Mouse (Mus musculus): ENCODE data around the gene Hsd11b1.

DNA sequence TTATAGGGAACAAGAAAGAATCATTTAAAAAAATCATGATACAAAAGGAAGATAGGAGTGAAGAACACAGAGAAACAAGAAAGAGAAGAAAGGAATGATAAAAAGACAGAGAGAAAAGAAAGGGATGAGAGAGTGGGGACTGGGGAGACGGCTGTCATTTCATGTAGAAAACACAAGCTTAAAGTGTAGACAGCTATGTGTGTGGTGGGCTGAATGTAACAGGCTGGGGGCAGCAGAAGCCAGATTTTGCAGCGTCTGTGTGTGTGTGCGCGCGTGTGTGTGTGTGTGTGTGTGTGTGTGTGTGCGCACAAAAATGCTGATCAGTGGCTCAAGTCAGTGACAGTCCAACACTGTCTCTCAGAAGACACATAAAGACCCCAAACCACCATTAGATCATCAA, 19.6 kb downstream of the Hsd11b1 start:
- TF ChIP-seq CTCF (IDR thresholded peaks at IDR 0.05) (no peak), POLR2A (IDR thresholded peaks at IDR 0.05; ENCODE audit: insufficient read depth, low read depth, low read length) (no peak), EP300 (IDR thresholded peaks at IDR 0.05; ENCODE audit: insufficient read depth, low read depth, low read length) (no peak)

Data from heart, adult 2 months (tissue).